Mouse (Mus musculus) ES-Bruce4 (cell line): ENCODE measurements at regions not wholly inside any gene's neighbourhood (a gene's known extent, or its start where the extent isn't known, plus 50 kb on each side); places are given as distances from the start of the nearest gene placed in this dataset.
A peak's percentile ranks its signal among the peaks of the same experiment; 100 is the strongest.

ENCODE experiments used
- H3K27ac ChIP-seq: 2 replicates; pipeline ENCODE4 v1.5.1; 2012; ENCODE audit warnings: low read length, inconsistent platforms; ENCODE audit not compliant: insufficient read depth
- H3K27me3 ChIP-seq: 2 replicates; pipeline ENCODE4 v1.6.1; 2012; ENCODE audit warnings: mild to moderate bottlenecking, low read length, inconsistent platforms; ENCODE audit not compliant: control insufficient read depth, poor library complexity, insufficient read depth, severe bottlenecking
- H3K36me3 ChIP-seq: 2 replicates; pipeline ENCODE4 v1.6.1; 2012; ENCODE audit warnings: inconsistent platforms, mild to moderate bottlenecking, low read length, moderate library complexity; ENCODE audit not compliant: control insufficient read depth, poor library complexity, insufficient read depth, severe bottlenecking
- H3K4me1 ChIP-seq: one replicate; pipeline ENCODE4 v1.8.1; 2011; ENCODE audit warnings: low read length; ENCODE audit not compliant: control insufficient read depth, insufficient read depth
- H3K4me3 ChIP-seq: 2 replicates; pipeline ENCODE4 v1.5.1; 2011; ENCODE audit warnings: low read depth, mild to moderate bottlenecking, low read length
- H3K9ac ChIP-seq: 2 replicates; pipeline ENCODE4 v1.6.1; 2012; ENCODE audit warnings: low read depth, mild to moderate bottlenecking, inconsistent platforms; ENCODE audit not compliant: poor library complexity, severe bottlenecking
- H3K9me3 ChIP-seq: replicated peaks from 2 replicates; pipeline ENCODE4 v1.6.1; 2012; ENCODE audit warnings: mild to moderate bottlenecking, low read length, inconsistent platforms; ENCODE audit not compliant: control insufficient read depth, poor library complexity, insufficient read depth, severe bottlenecking
- CTCF ChIP-seq: IDR thresholded peaks from one replicate; pipeline ENCODE4 v1.8.1; 2011; ENCODE audit warnings: low read depth, low read length
- EP300 ChIP-seq: IDR thresholded peaks from 2 replicates; pipeline ENCODE4 v1.6.1; 2011; ENCODE audit warnings: low read depth, low read length; ENCODE audit not compliant: insufficient read depth
- POLR2A ChIP-seq: IDR thresholded peaks from one replicate; pipeline ENCODE4 v1.8.1; 2011; ENCODE audit warnings: low read length; ENCODE audit not compliant: insufficient read depth

- H3K9me3 ChIP-seq, result peaks cover 8% of the 10 kb centered on the region; the same call in 1 of the 2 replicates
- H3K27ac ChIP-seq, result no peak overlapping the region
- peaks cover 2% of the 10 kb centered on the region for H3K4me1 ChIP-seq
- H3K9ac ChIP-seq, result no peak overlapping the region
- TF ChIP-seq EP300 (no peak), POLR2A (no peak), CTCF (no peak)
- H3K36me3 ChIP-seq, result no peaks in the 10 kb centered on the region
- H3K27me3 ChIP-seq, result no peaks in the 10 kb centered on the region
- no peak overlapping the region for H3K4me3 ChIP-seq
Measured at GRCm38 (mm10) chr8:113532881-113533280, 102.5 kb upstream of the Mon1b start.

GRCm38 (mm10) chr8:113541437-113541836 lies 94.0 kb upstream of the Mon1b start:
- Histone ChIP-seq H3K4me1 (no peaks in the 10 kb centered on the region), H3K27me3 (no peaks in the 10 kb centered on the region), H3K4me3 (no peak overlapping the region), H3K36me3 (no peaks in the 10 kb centered on the region), H3K9me3 (no peaks in the 10 kb centered on the region; the same call in 1 of the 2 replicates), H3K27ac (no peak overlapping the region), H3K9ac (no peak overlapping the region)
- TF ChIP-seq CTCF (peak; percentile 10), POLR2A (no peak)

GRCm38 (mm10) chr8:113542082-113542481 lies 93.3 kb upstream of the Mon1b start:
- Histone ChIP-seq H3K9me3 (no peaks in the 10 kb centered on the region; the same call in 1 of the 2 replicates), H3K9ac (no peak overlapping the region), H3K27me3 (no peaks in the 10 kb centered on the region), H3K4me3 (no peak overlapping the region), H3K4me1 (no peaks in the 10 kb centered on the region), H3K36me3 (no peaks in the 10 kb centered on the region), H3K27ac (no peak overlapping the region)
- no peak for TF ChIP-seq EP300

- Histone ChIP-seq H3K4me1 (no peaks in the 10 kb centered on the region), H3K27me3 (no peaks in the 10 kb centered on the region), H3K36me3 (no peaks in the 10 kb centered on the region), H3K27ac (no peak overlapping the region), H3K9ac (no peak overlapping the region), H3K9me3 (no peaks in the 10 kb centered on the region; the same call in 1 of the 2 replicates), H3K4me3 (no peak overlapping the region)
- TF ChIP-seq EP300 (no peak), CTCF (no peak), POLR2A (no peak)
Measured at GRCm38 (mm10) chr8:113542713-113543112, 92.7 kb upstream of the Mon1b start.

GRCm38 (mm10) chr8:113549200-113549599 lies 86.2 kb upstream of the Mon1b start:
- Histone ChIP-seq H3K27ac (no peak overlapping the region), H3K9ac (no peak overlapping the region), H3K36me3 (no peaks in the 10 kb centered on the region), H3K9me3 (no peaks in the 10 kb centered on the region; the same call in 1 of the 2 replicates), H3K4me3 (no peak overlapping the region), H3K27me3 (no peaks in the 10 kb centered on the region), H3K4me1 (no peaks in the 10 kb centered on the region)
- TF ChIP-seq EP300 (no peak), CTCF (no peak), POLR2A (no peak)

GRCm38 (mm10) chr8:113551454-113552273 lies 83.7 kb upstream of the Mon1b start:
- H3K36me3 ChIP-seq, result no peaks in the 10 kb centered on the region
- no peaks in the 10 kb centered on the region; the same call in 1 of the 2 replicates for H3K9me3 ChIP-seq
- no peak overlapping the region for H3K27ac ChIP-seq
- H3K9ac ChIP-seq, result no peak overlapping the region
- H3K4me3 ChIP-seq, result no peak overlapping the region
- TF ChIP-seq EP300, result no peak
- no peak for TF ChIP-seq POLR2A
- TF ChIP-seq CTCF, result no peak
- H3K27me3 ChIP-seq, result no peaks in the 10 kb centered on the region
- no peaks in the 10 kb centered on the region for H3K4me1 ChIP-seq
